Mouse (Mus musculus): ENCODE results near the gene Ndrg3. TPM values are rescaled to one million over a fixed set of nuclear protein-coding genes. Genes with fewer than 3 reads are reported as not detected.

The Ndrg3 gene
- total and polyA plus RNA-seq, 3 experiments: 16.6 to 27.5 (median 21.8) TPM

- no peak for DNase-seq (ENCODE audit: extremely low read depth)
- no peak overlapping the region for H3K27ac ChIP-seq (ENCODE audit: insufficient read depth, low read depth)
- no peak overlapping the region for H3K4me2 ChIP-seq (ENCODE audit: insufficient read depth, low read depth, poor library complexity, severe bottlenecking)
- in situ Hi-C loops (cut with MboI; ENCODE audit: low pct_ligation_motif_present, low pct_unique_long_range_greater_than_20kb, low sequenced_read_pairs) (no loop called here), dilution Hi-C loops (cut with MboI; ENCODE audit: extremely low pct_ligation_motif_present, extremely low pct_unique_long_range_greater_than_20kb, low sequenced_read_pairs) (no loop called here)
- no peaks in the 10 kb centered on the region for H3K27me3 ChIP-seq (replicated peaks)
- H3K79me2 ChIP-seq (replicated peaks; ENCODE audit: control insufficient read depth, extremely low read depth, insufficient read depth, poor library complexity, severe bottlenecking): no peaks in the 10 kb centered on the region
- H3K9ac ChIP-seq (ENCODE audit: insufficient read depth, low read depth): no peak overlapping the region
- TF ChIP-seq CTCF (conservative IDR thresholded peaks at IDR 0.05 in 1 of 2, IDR thresholded peaks at IDR 0.05 in 1 of 2; ENCODE audit: low read depth in 2 of 2, low read length in 2 of 2) (no peak), EP300 (IDR thresholded peaks at IDR 0.05; ENCODE audit: low read length) (no peak), ZMIZ1 (IDR thresholded peaks at IDR 0.05; ENCODE audit: low read depth, low read length) (no peak), POLR2A (IDR thresholded peaks at IDR 0.05; ENCODE audit: low read depth, low read length) (no peak)
- peaks cover 8% of the 10 kb centered on the region for H3K9me3 ChIP-seq (replicated peaks; ENCODE audit: low read length)
- H3K4me3 ChIP-seq (replicated peaks in 1 of 3; ENCODE audit: low read depth in 2 of 3, low read length in 2 of 3, poor library complexity in 1 of 3): no peak overlapping the region
- H3K36me3 ChIP-seq (replicated peaks in 1 of 2; ENCODE audit: control insufficient read depth in 1 of 2, insufficient read depth in 1 of 2, low read length in 1 of 2): peaks cover 0 to 36% of the 10 kb centered on the region in 2 experiments
- no peaks in the 10 kb centered on the region for H3K4me1 ChIP-seq (ENCODE audit: control insufficient read depth in 1 of 2, insufficient read depth in 2 of 2)
These were observed 36.4 kb upstream of the Ndrg3 start for GRCm38 (mm10) chr2:157028261-157028660.

GRCm38 (mm10) chr2:157027106-157028008, 35.5 kb upstream of the Ndrg3 start:
- Histone ChIP-seq H3K36me3 (replicated peaks in 1 of 2; ENCODE audit: control insufficient read depth in 1 of 2, insufficient read depth in 1 of 2, low read length in 1 of 2) (peaks cover 0 to 44% of the 10 kb centered on the region in 2 experiments), H3K79me2 (replicated peaks; ENCODE audit: control insufficient read depth, extremely low read depth, insufficient read depth, poor library complexity, severe bottlenecking) (no peaks in the 10 kb centered on the region), H3K4me2 (ENCODE audit: insufficient read depth, low read depth, poor library complexity, severe bottlenecking) (no peak overlapping the region), H3K9ac (ENCODE audit: insufficient read depth, low read depth) (no peak overlapping the region), H3K4me3 (replicated peaks in 1 of 3; ENCODE audit: low read depth in 2 of 3, low read length in 2 of 3, poor library complexity in 1 of 3) (no peak overlapping the region), H3K27me3 (replicated peaks) (no peaks in the 10 kb centered on the region), H3K27ac (ENCODE audit: insufficient read depth, low read depth) (no peak overlapping the region), H3K4me1 (ENCODE audit: control insufficient read depth in 1 of 2, insufficient read depth in 2 of 2) (no peaks in the 10 kb centered on the region), H3K9me3 (replicated peaks; ENCODE audit: low read length) (peaks cover 8% of the 10 kb centered on the region)
- no peak for TF ChIP-seq CHD2 (IDR thresholded peaks at IDR 0.05; ENCODE audit: low read length)
- TF ChIP-seq JUN (IDR thresholded peaks at IDR 0.05; ENCODE audit: insufficient read depth, low read depth, low read length): no peak
- no peak for TF ChIP-seq RAD21 (IDR thresholded peaks at IDR 0.05; ENCODE audit: low read depth, low read length)
- no peak for TF ChIP-seq E2F4 (IDR thresholded peaks at IDR 0.05; ENCODE audit: insufficient replicate concordance, low read depth, low read length)
- TF ChIP-seq EP300 (IDR thresholded peaks at IDR 0.05; ENCODE audit: low read length): no peak
- no peak for TF ChIP-seq MXI1 (IDR thresholded peaks at IDR 0.05; ENCODE audit: low read depth, low read length)
- no peak for TF ChIP-seq ETS1 (conservative IDR thresholded peaks at IDR 0.05; ENCODE audit: low read depth, low read length)
- TF ChIP-seq PAX5 (IDR thresholded peaks at IDR 0.05; ENCODE audit: low read length): no peak
- TF ChIP-seq MAZ (IDR thresholded peaks at IDR 0.05; ENCODE audit: low read depth, low read length): no peak
- dilution Hi-C loops (cut with MboI; ENCODE audit: extremely low pct_ligation_motif_present, extremely low pct_unique_long_range_greater_than_20kb, low sequenced_read_pairs): no loop called here
- no peak for DNase-seq (ENCODE audit: extremely low read depth)
- in situ Hi-C loops (cut with MboI; ENCODE audit: low pct_ligation_motif_present, low pct_unique_long_range_greater_than_20kb, low sequenced_read_pairs): no loop called here

- Histone ChIP-seq H3K4me1 (ENCODE audit: control insufficient read depth in 1 of 2, insufficient read depth in 2 of 2) (peaks cover 0 to 4% of the 10 kb centered on the region in 2 experiments; a peak in 2 of 4 replicates), H3K36me3 (replicated peaks in 1 of 2; ENCODE audit: control insufficient read depth in 1 of 2, insufficient read depth in 1 of 2, low read length in 1 of 2) (peaks cover 4 to 56% of the 10 kb centered on the region in 2 experiments)
These were observed 29.3 kb upstream of the Ndrg3 start for GRCm38 (mm10) chr2:157021156-157021555.

More at GRCm38 (mm10) chr2:157021156-157021555, 29.3 kb upstream of the Ndrg3 start:
- in situ Hi-C loops (cut with MboI; ENCODE audit: low pct_ligation_motif_present, low pct_unique_long_range_greater_than_20kb, low sequenced_read_pairs): no loop called here
- TF ChIP-seq MAX (IDR thresholded peaks at IDR 0.05; ENCODE audit: low read length) (no peak), UBTF (IDR thresholded peaks at IDR 0.05; ENCODE audit: low read depth, low read length) (no peak), ZNF384 (IDR thresholded peaks at IDR 0.05; ENCODE audit: low read depth, low read length) (no peak), E2F4 (IDR thresholded peaks at IDR 0.05; ENCODE audit: insufficient replicate concordance, low read depth, low read length) (no peak), GABPA (IDR thresholded peaks at IDR 0.05; ENCODE audit: insufficient replicate concordance, low read depth, low read length) (no peak), JUND (conservative IDR thresholded peaks at IDR 0.05; ENCODE audit: low read depth, low read length) (no peak), TCF12 (IDR thresholded peaks at IDR 0.05; ENCODE audit: low read depth, low read length) (no peak), JUN (IDR thresholded peaks at IDR 0.05; ENCODE audit: insufficient read depth, low read depth, low read length) (no peak)
- dilution Hi-C loops (cut with MboI; ENCODE audit: extremely low pct_ligation_motif_present, extremely low pct_unique_long_range_greater_than_20kb, low sequenced_read_pairs): no loop called here
- H3K79me2 ChIP-seq (replicated peaks; ENCODE audit: control insufficient read depth, extremely low read depth, insufficient read depth, poor library complexity, severe bottlenecking): no peaks in the 10 kb centered on the region
- H3K27me3 ChIP-seq (replicated peaks): no peaks in the 10 kb centered on the region
- DNase-seq (ENCODE audit: extremely low read depth): no peak
- peaks cover 8% of the 10 kb centered on the region for H3K9me3 ChIP-seq (replicated peaks; ENCODE audit: low read length)
- no peak overlapping the region for H3K27ac ChIP-seq (ENCODE audit: insufficient read depth, low read depth)
- H3K4me2 ChIP-seq (ENCODE audit: insufficient read depth, low read depth, poor library complexity, severe bottlenecking): no peak overlapping the region
- no peak overlapping the region for H3K9ac ChIP-seq (ENCODE audit: insufficient read depth, low read depth)
- H3K4me3 ChIP-seq (replicated peaks in 1 of 3; ENCODE audit: low read depth in 2 of 3, low read length in 2 of 3, poor library complexity in 1 of 3): no peak overlapping the region
